Mouse (Mus musculus): ENCODE data around the gene Gm38394.

DNA sequence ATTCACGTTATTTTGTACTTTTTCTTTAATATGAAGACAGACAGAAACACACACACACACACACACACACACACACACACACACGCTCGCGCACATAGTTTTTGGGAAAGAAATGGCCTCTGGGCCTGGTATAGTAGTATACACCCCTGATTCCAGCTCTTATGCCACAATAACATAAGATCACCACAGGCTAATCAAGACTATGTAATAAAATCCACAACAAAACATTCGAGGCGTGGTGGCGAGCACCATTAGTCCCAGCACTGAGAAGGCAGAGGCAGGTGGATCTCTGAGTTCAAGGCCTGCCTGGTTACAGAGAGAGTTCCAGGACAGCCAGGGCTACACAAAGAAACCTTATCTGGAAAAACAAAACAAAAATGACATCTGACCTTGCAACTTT is 1.8 kb upstream of the Gm38394 start:
- TF ChIP-seq POLR2A (IDR thresholded peaks at IDR 0.05; ENCODE audit: insufficient read length, low read depth) = no peak
- TF ChIP-seq MAX (IDR thresholded peaks at IDR 0.05; ENCODE audit: low read depth) = no peak
- no peak for TF ChIP-seq POLR2AphosphoS2 (IDR thresholded peaks at IDR 0.05; ENCODE audit: insufficient read length, low read depth)
- TF ChIP-seq E2F4 (IDR thresholded peaks at IDR 0.05; ENCODE audit: insufficient read depth) = no peak
- TF ChIP-seq USF1 (IDR thresholded peaks at IDR 0.05; ENCODE audit: low read depth) = no peak
- TF ChIP-seq CEBPB (IDR thresholded peaks at IDR 0.05; ENCODE audit: insufficient read depth, poor library complexity, severe bottlenecking) = no peak
- TF ChIP-seq SRF (IDR thresholded peaks at IDR 0.05; ENCODE audit: control insufficient read depth, insufficient read length, low read depth) = no peak
- TF ChIP-seq MYOG (IDR thresholded peaks at IDR 0.05; ENCODE audit: control insufficient read depth in 1 of 3, insufficient read depth in 1 of 3, insufficient read length in 2 of 3, low read depth in 2 of 3) = no peak
- no peak for TF ChIP-seq REST (IDR thresholded peaks at IDR 0.05; ENCODE audit: insufficient read depth, insufficient read length)
- TF ChIP-seq TCF3 (IDR thresholded peaks at IDR 0.05; ENCODE audit: insufficient read length, low read depth) = no peak
- TF ChIP-seq TCF12 (IDR thresholded peaks at IDR 0.05; ENCODE audit: insufficient read depth, poor library complexity, severe bottlenecking) = no peak

Measured in myocyte (in vitro differentiated cells).